Mouse (Mus musculus): ENCODE measurements around the gene Bcl11a. TPM values are rescaled to one million over a fixed set of nuclear protein-coding genes. Genes with fewer than 3 reads are reported as not detected.

The Bcl11a gene
- total RNA-seq, 1 experiment = 3.1 TPM

- in situ Hi-C loops (cut with MboI; ENCODE audit: low sequenced_read_pairs in 2 of 2, unreplicated experiment in 2 of 2) = no loop called here
- Histone ChIP-seq H3K36me3 (ENCODE audit: control insufficient read depth, insufficient read depth, low read length, poor library complexity, severe bottlenecking) (no peaks in the 10 kb centered on the region), H3K4me3 (ENCODE audit: insufficient read depth in 1 of 2, low read depth in 1 of 2, low read length in 2 of 2, poor library complexity in 1 of 2, severe bottlenecking in 1 of 2) (no peak overlapping the region), H3K9me3 (ENCODE audit: control insufficient read depth, insufficient read depth, low read depth, low read length) (no peaks in the 10 kb centered on the region), H3K4me1 (ENCODE audit: control insufficient read depth in 2 of 2, insufficient read depth in 2 of 2, low read length in 2 of 2, poor library complexity in 1 of 2) (peaks cover 0 to 5% of the 10 kb centered on the region in 2 experiments; a peak in 1 of 4 replicates), H3K27ac (ENCODE audit: insufficient read depth, low read depth, low read length, poor library complexity, severe bottlenecking) (no peak overlapping the region), H3K9ac (ENCODE audit: insufficient read depth, low read depth, low read length, poor library complexity, severe bottlenecking) (no peak overlapping the region)
- DNase-seq (ENCODE audit: low read depth, low spot score) = peak; percentile 41
- TF ChIP-seq MAFK (IDR thresholded peaks at IDR 0.05; ENCODE audit: insufficient read depth, low read depth, low read length) = no peak
- TF ChIP-seq ZC3H11A (IDR thresholded peaks at IDR 0.05; ENCODE audit: borderline replicate concordance, low read depth, low read length) = peak; percentile 54; the same call in 1 of the 2 replicates
Measured at GRCm38 (mm10) chr11:24052882-24053281, 25.0 kb upstream of the Bcl11a start.

- no peaks in the 10 kb centered on the region for H3K36me3 ChIP-seq (ENCODE audit: control insufficient read depth, insufficient read depth, low read length, poor library complexity, severe bottlenecking)
Measured at GRCm38 (mm10) chr11:24059137-24059536, 18.7 kb upstream of the Bcl11a start.

GRCm38 (mm10) chr11:24060428-24060827 lies 17.4 kb upstream of the Bcl11a start:
- no peaks in the 10 kb centered on the region for H3K9me3 ChIP-seq (ENCODE audit: control insufficient read depth, insufficient read depth, low read depth, low read length)
- no peak for DNase-seq (ENCODE audit: low read depth, low spot score)
- in situ Hi-C loops (cut with MboI; ENCODE audit: low sequenced_read_pairs in 2 of 2, unreplicated experiment in 2 of 2) = no loop called here
- no peak overlapping the region for H3K9ac ChIP-seq (ENCODE audit: insufficient read depth, low read depth, low read length, poor library complexity, severe bottlenecking)
- no peak overlapping the region for H3K27ac ChIP-seq (ENCODE audit: insufficient read depth, low read depth, low read length, poor library complexity, severe bottlenecking)
- no peaks in the 10 kb centered on the region for H3K36me3 ChIP-seq (ENCODE audit: control insufficient read depth, insufficient read depth, low read length, poor library complexity, severe bottlenecking)
- H3K4me1 ChIP-seq (ENCODE audit: control insufficient read depth in 2 of 2, insufficient read depth in 2 of 2, low read length in 2 of 2, poor library complexity in 1 of 2) = peaks cover 0 to 13% of the 10 kb centered on the region in 2 experiments; a peak in 2 of 4 replicates
- TF ChIP-seq ZNF384 (IDR thresholded peaks at IDR 0.05; ENCODE audit: low read depth, low read length) = no peak
- TF ChIP-seq ZC3H11A (IDR thresholded peaks at IDR 0.05; ENCODE audit: borderline replicate concordance, low read depth, low read length) = no peak
- no peak for TF ChIP-seq MAFK (IDR thresholded peaks at IDR 0.05; ENCODE audit: insufficient read depth, low read depth, low read length)
- no peak for TF ChIP-seq HCFC1 (IDR thresholded peaks at IDR 0.05; ENCODE audit: borderline replicate concordance, insufficient read depth, low read length)
- no peak overlapping the region for H3K4me3 ChIP-seq (ENCODE audit: insufficient read depth in 1 of 2, low read depth in 1 of 2, low read length in 2 of 2, poor library complexity in 1 of 2, severe bottlenecking in 1 of 2)

More at GRCm38 (mm10) chr11:24059137-24059536, 18.7 kb upstream of the Bcl11a start:
- DNase-seq (ENCODE audit: low read depth, low spot score) = no peak
- H3K27ac ChIP-seq (ENCODE audit: insufficient read depth, low read depth, low read length, poor library complexity, severe bottlenecking) = no peak overlapping the region
- no peak overlapping the region for H3K4me3 ChIP-seq (ENCODE audit: insufficient read depth in 1 of 2, low read depth in 1 of 2, low read length in 2 of 2, poor library complexity in 1 of 2, severe bottlenecking in 1 of 2)
- H3K4me1 ChIP-seq (ENCODE audit: control insufficient read depth in 2 of 2, insufficient read depth in 2 of 2, low read length in 2 of 2, poor library complexity in 1 of 2) = peaks cover 0 to 13% of the 10 kb centered on the region in 2 experiments; a peak in 2 of 4 replicates
- H3K9ac ChIP-seq (ENCODE audit: insufficient read depth, low read depth, low read length, poor library complexity, severe bottlenecking) = no peak overlapping the region
- H3K9me3 ChIP-seq (ENCODE audit: control insufficient read depth, insufficient read depth, low read depth, low read length) = no peaks in the 10 kb centered on the region
- in situ Hi-C loops (cut with MboI; ENCODE audit: low sequenced_read_pairs in 2 of 2, unreplicated experiment in 2 of 2) = no loop called here
- TF ChIP-seq MAFK (IDR thresholded peaks at IDR 0.05; ENCODE audit: insufficient read depth, low read depth, low read length) (no peak), CHD2 (IDR thresholded peaks at IDR 0.05; ENCODE audit: low read depth, low read length) (no peak), ZC3H11A (IDR thresholded peaks at IDR 0.05; ENCODE audit: borderline replicate concordance, low read depth, low read length) (no peak), ZNF384 (IDR thresholded peaks at IDR 0.05; ENCODE audit: low read depth, low read length) (no peak), HCFC1 (IDR thresholded peaks at IDR 0.05; ENCODE audit: borderline replicate concordance, insufficient read depth, low read length) (no peak)

GRCm38 (mm10) chr11:24061819-24062218 lies 16.0 kb upstream of the Bcl11a start:
- Histone ChIP-seq H3K27ac (ENCODE audit: insufficient read depth, low read depth, low read length, poor library complexity, severe bottlenecking) (no peak overlapping the region), H3K36me3 (ENCODE audit: control insufficient read depth, insufficient read depth, low read length, poor library complexity, severe bottlenecking) (no peaks in the 10 kb centered on the region), H3K9me3 (ENCODE audit: control insufficient read depth, insufficient read depth, low read depth, low read length) (no peaks in the 10 kb centered on the region), H3K9ac (ENCODE audit: insufficient read depth, low read depth, low read length, poor library complexity, severe bottlenecking) (no peak overlapping the region), H3K4me3 (ENCODE audit: insufficient read depth in 1 of 2, low read depth in 1 of 2, low read length in 2 of 2, poor library complexity in 1 of 2, severe bottlenecking in 1 of 2) (0 out of 4 replicates have a peak overlapping the region, but pooled peaks of 1 of the 2 experiments have one; percentile 10), H3K4me1 (ENCODE audit: control insufficient read depth in 2 of 2, insufficient read depth in 2 of 2, low read length in 2 of 2, poor library complexity in 1 of 2) (peaks cover 0 to 13% of the 10 kb centered on the region in 2 experiments; a peak in 2 of 4 replicates)
- TF ChIP-seq HCFC1 (IDR thresholded peaks at IDR 0.05; ENCODE audit: borderline replicate concordance, insufficient read depth, low read length) (no peak), CHD2 (IDR thresholded peaks at IDR 0.05; ENCODE audit: low read depth, low read length) (no peak), ZNF384 (IDR thresholded peaks at IDR 0.05; ENCODE audit: low read depth, low read length) (no peak), ZC3H11A (IDR thresholded peaks at IDR 0.05; ENCODE audit: borderline replicate concordance, low read depth, low read length) (no peak), MAFK (IDR thresholded peaks at IDR 0.05; ENCODE audit: insufficient read depth, low read depth, low read length) (no peak)
- in situ Hi-C loops (cut with MboI; ENCODE audit: low sequenced_read_pairs in 2 of 2, unreplicated experiment in 2 of 2) = no loop called here
- no peak for DNase-seq (ENCODE audit: low read depth, low spot score)

All from ES-E14 (cell line).